Mouse (Mus musculus) bone marrow, adult 2 months (tissue): ENCODE results near the gene Tmtc4. TPM values are rescaled to one million over a fixed set of nuclear protein-coding genes. Genes with fewer than 3 reads are reported as not detected.

ENCODE experiments used
- H3K27ac ChIP-seq: fragments of 200-500 bp; 2 replicates; pipeline ENCODE4 v1.5.1; 2012; ENCODE audit warnings: low read depth, mild to moderate bottlenecking, control low read depth, inconsistent platforms, low read length; ENCODE audit not compliant: control insufficient read depth, poor library complexity, insufficient read depth
- H3K4me1 ChIP-seq: fragments of 200-500 bp; 2 replicates; pipeline ENCODE4 v1.6.1; 2011; ENCODE audit warnings: low read length; ENCODE audit not compliant: control insufficient read depth, insufficient read depth
- H3K4me3 ChIP-seq: fragments of 200-500 bp; replicated peaks from 2 replicates; pipeline ENCODE3; 2011; ENCODE audit warnings: mild to moderate bottlenecking, low read depth, low read length, control low read depth; ENCODE audit not compliant: control insufficient read depth
- CTCF ChIP-seq: fragments of 200-500 bp; IDR thresholded peaks from 2 replicates; pipeline ENCODE4 v1.5.1; 2011; ENCODE audit warnings: low read length, control low read depth; ENCODE audit not compliant: control insufficient read depth, insufficient read depth
- POLR2A ChIP-seq: fragments of 200-500 bp; IDR thresholded peaks from 2 replicates; pipeline ENCODE4 v1.6.1; 2011; ENCODE audit warnings: low read depth, mild to moderate bottlenecking, control low read depth, low read length, borderline replicate concordance; ENCODE audit not compliant: control insufficient read depth
- WGBS: fragments of 180-500 bp; shearing (Covaris S2); methylation state at CpG from one replicate; pipeline ENCODE4 v1.1.7; 2018; 5-methylcytosine and 5-hydroxymethylcytosine counted together
- polyA plus RNA-seq: library from polyadenylated mRNA; stranded (reverse); fragments of >200 nt; gene quantifications from 2 replicates; pipeline ENCODE4 v1.2.4, GENCODE M21; 2011; ENCODE audit warnings: low replicate concordance; ENCODE audit not compliant: missing spikeins, insufficient read depth, insufficient read length

The Tmtc4 gene
- polyA plus RNA-seq, 1 experiment, result 3.4 TPM

DNA sequence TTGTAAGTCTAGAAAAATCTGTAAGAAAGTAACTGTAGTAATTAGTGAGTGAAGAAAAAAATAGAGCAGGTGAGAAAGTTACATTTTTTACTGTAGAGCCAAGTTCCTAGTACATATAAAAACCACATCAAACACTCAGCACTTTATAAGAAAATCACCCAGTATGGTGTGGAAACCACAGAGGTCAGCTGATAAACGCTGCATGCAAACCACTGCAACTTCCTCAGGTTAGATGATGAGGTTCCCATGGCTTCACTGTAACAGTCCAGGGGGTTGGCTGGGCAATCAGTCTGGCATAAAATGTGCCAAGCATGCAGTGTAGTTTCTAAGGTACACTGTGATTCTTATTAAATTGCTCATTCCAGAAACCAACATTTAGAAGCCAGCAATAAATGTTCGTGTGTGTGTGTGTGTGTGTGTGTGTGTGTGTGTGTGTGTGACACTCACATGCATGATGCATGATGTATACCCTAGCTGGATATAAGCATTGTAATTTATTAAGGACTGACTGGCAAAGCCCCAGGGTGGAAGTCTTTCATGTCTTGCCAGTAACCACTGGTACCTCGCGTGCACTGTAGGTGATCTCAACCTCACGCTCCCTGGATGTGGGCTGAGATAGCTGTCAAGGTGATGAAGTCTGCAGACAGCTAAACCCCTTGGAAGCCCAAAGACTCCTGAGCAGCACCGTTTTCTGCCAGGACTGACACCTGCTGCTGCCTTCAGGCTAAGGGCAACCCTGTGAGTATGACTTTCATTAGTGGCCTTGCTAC, 32.0 kb downstream of the Tmtc4 start:
- no peak overlapping the region for H3K4me3 ChIP-seq
- 45% methylated on average over 6 of the region's 6 CpGs for WGBS
- H3K4me1 ChIP-seq, result no peaks in the 10 kb centered on the region
- TF ChIP-seq POLR2A, result no peak
- TF ChIP-seq CTCF, result no peak
- H3K27ac ChIP-seq, result no peak overlapping the region

DNA sequence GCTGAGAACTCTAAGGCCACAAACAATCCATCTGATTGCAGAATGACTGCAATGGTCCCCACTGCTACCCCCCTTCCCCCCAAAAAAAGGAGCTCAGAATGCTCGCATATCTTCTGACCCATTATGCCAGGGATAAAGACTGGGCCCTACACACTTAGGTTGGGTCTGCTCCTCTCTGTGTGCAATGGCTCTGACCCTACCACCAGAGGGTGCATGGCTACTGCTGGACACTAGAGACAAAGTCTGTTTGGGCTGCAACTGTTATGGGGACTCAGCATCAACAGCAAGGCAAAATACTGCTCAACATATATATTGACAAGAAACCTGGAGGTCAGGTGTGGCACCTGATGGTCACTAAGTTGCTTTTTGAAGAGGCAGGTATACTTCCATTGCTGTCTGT, 32.9 kb downstream of the Tmtc4 start:
- 100% methylated on average over 1 of the region's 1 CpGs for WGBS
- Histone ChIP-seq H3K27ac (no peak overlapping the region), H3K4me3 (no peak overlapping the region), H3K4me1 (no peaks in the 10 kb centered on the region)
- TF ChIP-seq CTCF (peak; percentile 14; the same call in 1 of the 2 replicates), POLR2A (no peak)

DNA sequence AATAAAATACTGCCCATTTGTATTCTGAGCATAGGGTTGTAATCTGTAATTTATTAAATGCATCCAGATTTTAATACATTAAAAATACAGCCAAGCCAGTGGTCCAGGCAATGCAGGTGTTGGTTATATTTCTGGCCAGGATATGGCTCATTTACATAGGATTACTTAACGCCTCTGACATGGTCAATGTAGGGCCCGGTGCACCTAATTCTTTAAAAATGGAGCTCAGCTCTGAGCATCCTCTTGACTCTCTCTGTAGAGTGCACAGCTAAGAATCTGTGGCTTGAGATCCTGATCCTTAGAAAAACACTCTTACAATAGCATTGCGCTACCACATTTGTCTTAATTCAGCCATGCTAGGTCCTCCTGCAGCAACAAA, 40.4 kb downstream of the Tmtc4 start:
- no peak for TF ChIP-seq POLR2A
- H3K27ac ChIP-seq, result no peak overlapping the region
- H3K4me1 ChIP-seq, result no peaks in the 10 kb centered on the region
- WGBS, result 92% methylated on average over 3 of the region's 3 CpGs
- no peak overlapping the region for H3K4me3 ChIP-seq

DNA sequence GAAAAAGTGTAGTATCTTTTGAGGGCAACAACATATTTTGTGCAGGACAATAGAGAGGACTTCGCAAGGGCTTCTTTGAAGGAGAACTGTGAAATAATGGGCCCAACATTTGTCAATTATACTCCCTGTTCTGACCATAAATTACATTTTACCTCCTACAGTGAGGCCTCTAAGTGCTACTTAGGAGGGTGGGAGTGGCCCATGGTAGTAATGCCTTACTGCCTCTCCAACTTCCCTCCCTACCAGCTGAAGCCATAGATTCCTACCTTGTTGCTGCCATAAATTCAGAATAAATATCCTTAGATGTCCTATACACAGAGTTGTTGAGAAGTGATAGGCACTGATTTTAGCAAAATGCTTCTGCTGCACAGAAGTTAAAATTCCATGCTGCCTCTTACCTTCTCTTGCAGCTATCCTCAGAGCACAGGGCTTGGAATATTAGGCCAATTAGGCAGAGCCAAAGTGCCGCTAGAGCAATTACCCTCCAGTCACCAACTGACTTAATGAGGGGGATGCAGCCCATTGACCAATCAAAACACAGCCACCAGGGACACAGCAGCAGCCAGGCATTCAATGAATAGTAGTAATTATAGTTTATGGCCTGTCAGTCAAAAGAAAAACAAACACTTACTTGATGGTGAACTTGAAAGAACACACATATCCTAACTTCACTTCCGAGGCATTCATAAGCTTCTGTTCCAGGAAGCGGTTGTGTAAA, 40.9 kb downstream of the Tmtc4 start:
- WGBS, result 92% methylated on average over 4 of the region's 4 CpGs
- Histone ChIP-seq H3K4me3 (no peak overlapping the region), H3K4me1 (no peaks in the 10 kb centered on the region), H3K27ac (no peak overlapping the region)
- no peak for TF ChIP-seq CTCF
- no peak for TF ChIP-seq POLR2A

DNA sequence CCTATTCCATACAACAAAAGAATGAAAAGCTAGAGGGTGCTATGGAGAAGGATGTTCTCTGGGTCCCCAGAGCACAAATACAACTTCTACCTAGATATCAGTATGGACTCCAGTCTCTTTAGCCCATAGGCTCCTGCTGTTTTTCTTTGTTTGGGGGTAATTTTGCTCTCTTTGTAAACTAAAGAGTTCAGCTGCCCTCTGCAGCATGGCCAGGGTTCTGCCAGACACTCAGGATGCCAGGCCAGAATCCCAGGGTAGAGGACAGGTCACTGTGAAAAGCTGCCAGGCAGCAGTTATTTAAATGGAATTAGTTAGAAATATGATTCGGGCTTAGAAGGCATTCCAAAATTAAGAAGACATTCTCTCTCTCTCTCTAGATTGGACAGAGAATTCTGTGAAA, 47.4 kb downstream of the Tmtc4 start:
- 90% methylated on average over 1 of the region's 1 CpGs for WGBS
- TF ChIP-seq POLR2A (no peak), CTCF (no peak)
- H3K4me1 ChIP-seq, result no peaks in the 10 kb centered on the region
- no peak overlapping the region for H3K27ac ChIP-seq
- H3K4me3 ChIP-seq, result no peak overlapping the region

DNA sequence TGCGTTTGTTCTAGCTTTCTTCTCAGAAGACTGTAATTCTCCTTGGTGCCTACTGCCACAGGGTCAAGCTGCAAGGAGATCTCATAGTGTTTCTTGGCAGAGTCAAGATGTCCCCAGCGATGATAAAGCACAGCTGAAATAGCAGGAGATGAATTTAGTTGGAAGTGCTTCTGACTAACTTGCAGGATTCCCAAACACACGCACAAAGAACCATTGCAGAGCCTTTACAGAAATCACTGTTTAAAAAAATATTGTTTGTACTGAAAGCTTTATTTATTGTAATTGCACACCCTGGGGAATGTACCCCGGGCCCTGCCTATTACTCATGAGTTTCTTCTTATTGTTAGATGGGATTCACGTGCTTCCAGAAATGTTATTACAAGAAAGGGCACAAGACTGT, 63.8 kb downstream of the Tmtc4 start:
- no peaks in the 10 kb centered on the region for H3K4me1 ChIP-seq
- 83% methylated on average over 5 of the region's 5 CpGs for WGBS
- TF ChIP-seq POLR2A, result no peak
- TF ChIP-seq CTCF, result no peak
- no peak overlapping the region for H3K27ac ChIP-seq
- no peak overlapping the region for H3K4me3 ChIP-seq

DNA sequence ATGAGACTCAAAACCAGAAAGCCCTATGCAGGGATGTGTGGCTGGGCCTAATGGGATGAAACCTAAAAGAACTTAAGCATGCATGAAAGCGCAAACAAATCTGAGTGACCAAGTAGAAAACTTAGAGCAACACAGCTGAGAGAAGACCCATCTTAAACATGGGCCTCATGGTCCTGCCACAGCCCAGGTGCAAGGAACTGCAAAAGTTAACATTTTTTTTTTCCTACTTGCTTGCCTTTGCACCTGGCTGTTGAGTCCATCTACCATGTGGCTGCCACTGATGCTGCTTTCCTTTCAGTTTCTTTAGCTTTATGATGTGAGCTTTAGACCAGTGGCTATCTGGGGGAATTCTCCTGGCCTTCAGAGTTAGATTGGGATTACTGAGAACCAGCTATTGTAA, 66.2 kb downstream of the Tmtc4 start:
- WGBS, result 90% methylated on average over 1 of the region's 1 CpGs
- Histone ChIP-seq H3K4me1 (no peaks in the 10 kb centered on the region), H3K27ac (no peak overlapping the region), H3K4me3 (no peak overlapping the region)
- TF ChIP-seq CTCF, result no peak
- no peak for TF ChIP-seq POLR2A

DNA sequence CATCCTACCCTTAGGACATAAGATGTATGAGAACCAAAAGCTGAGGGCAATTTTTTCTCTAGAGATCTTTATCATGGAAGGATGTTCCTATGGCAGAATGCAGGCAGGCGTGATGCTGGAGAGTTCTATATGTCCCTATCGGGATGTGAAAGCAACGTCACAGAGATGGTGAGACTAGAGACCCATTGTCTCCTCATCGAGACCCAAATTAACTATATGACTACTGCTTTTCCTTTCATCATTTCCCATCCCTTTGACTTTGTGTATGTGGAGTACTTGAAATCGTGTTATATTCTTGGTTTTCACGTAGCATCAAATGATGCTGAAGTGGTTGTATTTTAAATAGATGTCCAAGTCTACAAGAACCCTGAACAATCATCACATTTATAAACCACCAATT, 70.2 kb downstream of the Tmtc4 start, which contains the start of gene Ggact:
Gene Ggact, minus strand, starts transcription at position 101 of the 400 bp plus-strand sequence.
- TF ChIP-seq POLR2A (no peak), CTCF (no peak)
- Histone ChIP-seq H3K4me1 (no peaks in the 10 kb centered on the region), H3K4me3 (peak within 1 kb of the TSS; percentile 46), H3K27ac (no peak within 1 kb of the TSS)
- 82% methylated on average over 6 of the region's 6 CpGs for WGBS

DNA sequence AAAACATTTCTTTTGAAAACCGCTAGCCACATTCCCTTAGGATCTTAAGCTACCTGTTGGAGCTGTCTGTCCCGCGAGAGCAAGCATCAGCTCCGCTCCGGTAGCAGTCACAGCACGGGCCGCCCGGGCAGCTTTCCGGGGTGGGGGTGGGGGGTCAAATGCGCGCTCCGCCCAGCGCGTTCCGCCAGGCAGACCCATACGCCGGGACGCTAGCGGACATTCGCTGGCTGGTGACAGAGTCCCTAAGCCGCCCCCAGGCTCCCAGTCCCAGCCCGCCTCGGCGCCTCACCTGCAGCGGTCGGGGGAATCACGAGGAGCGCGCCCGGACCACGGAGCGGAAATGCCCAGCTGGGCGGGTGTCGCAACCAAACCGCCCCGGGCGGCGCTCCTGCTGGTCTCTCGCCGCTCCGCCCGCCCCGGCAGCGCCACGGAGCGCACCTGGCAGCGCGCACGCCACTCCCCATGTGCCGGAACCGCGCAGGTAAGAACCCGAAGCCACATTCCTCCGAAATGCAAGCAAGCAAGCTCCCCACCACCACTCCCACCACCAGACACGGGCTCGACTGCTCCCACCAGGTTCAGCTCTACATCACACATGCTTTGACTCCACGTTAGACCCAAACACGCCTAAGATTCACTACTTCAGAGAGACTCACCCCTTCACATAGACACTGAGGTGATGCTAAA, 70.9 kb downstream of the Tmtc4 start:
- under 1% methylated on average over 58 of the region's 58 CpGs for WGBS
- Histone ChIP-seq H3K4me3 (peak overlapping the region; percentile 46), H3K4me1 (no peaks in the 10 kb centered on the region), H3K27ac (no peak overlapping the region)
- no peak for TF ChIP-seq CTCF
- TF ChIP-seq POLR2A, result no peak; the same call in 1 of the 2 replicates
